Comparison of ENCODE assay signal across 12 mouse cellular contexts in genomic region chr2:71670228-71670790, GRCm38 (mm10).
DNase-seq lines count a peak whose midpoint lies in the region; ATAC-seq and TF ChIP-seq lines count a peak whose summit lies in the region.
"Had no signal": no experiment of that assay in that cellular context is flagged by ENCODE, and none has a peak within 500 bp of the region (broad histone marks: within the 10 kb centered on the region; RNA-seq: fewer than 3 reads in every experiment).

No protein-coding gene starts in this region.

- WGBS in forebrain, embryonic 10.5 days: 87% methylated on average over 6 of the region's 6 CpGs
- WGBS in forebrain, embryonic 11.5 days: 90% methylated on average over 6 of the region's 6 CpGs
- 70% methylated on average over 6 of the region's 6 CpGs for WGBS in liver, adult 2 months
- 65% methylated on average over 6 of the region's 6 CpGs for WGBS in heart, embryonic 16.5 days
- WGBS in stomach, embryonic 14.5 days: 90% methylated on average over 6 of the region's 6 CpGs

- no peak overlapping the region for H3K4me3 ChIP-seq in forebrain, embryonic 10.5 days
- no peak overlapping the region for H3K4me3 ChIP-seq in forebrain, embryonic 11.5 days (ENCODE audit: low read depth, low read length)
- H3K4me3 ChIP-seq in liver, adult 2 months (ENCODE audit: insufficient read depth, low read depth, low read length): no peak overlapping the region
- H3K4me3 ChIP-seq in heart, embryonic 16.5 days (ENCODE audit: low read length): no peak overlapping the region
- no peak overlapping the region for H3K4me3 ChIP-seq in stomach, embryonic 14.5 days (ENCODE audit: low read depth, low read length)
- H3K4me3 ChIP-seq: limb, embryonic 10.5 days had no signal

- TF ChIP-seq POLR2A in liver, adult 2 months (IDR thresholded peaks at IDR 0.05; ENCODE audit: extremely low read depth, insufficient read depth, low read length): no peak

- no peaks in the 10 kb centered on the region for H3K27me3 ChIP-seq in forebrain, embryonic 10.5 days (ENCODE audit: poor library complexity, severe bottlenecking)
- no peaks in the 10 kb centered on the region for H3K27me3 ChIP-seq in forebrain, embryonic 11.5 days (ENCODE audit: control insufficient read depth, insufficient read depth, low read length)
- H3K27me3 ChIP-seq in liver, adult 2 months (ENCODE audit: control insufficient read depth, insufficient read depth, low read length): no peaks in the 10 kb centered on the region
- H3K27me3 ChIP-seq in heart, embryonic 16.5 days (ENCODE audit: control insufficient read depth, insufficient read depth, low read length): no peaks in the 10 kb centered on the region
- no peaks in the 10 kb centered on the region for H3K27me3 ChIP-seq in stomach, embryonic 14.5 days (ENCODE audit: control insufficient read depth, insufficient read depth, low read length)

- TF ChIP-seq CTCF in liver, adult 2 months (IDR thresholded peaks at IDR 0.05; ENCODE audit: low read depth, low read length): no peak

- no peak overlapping the region for H3K9ac ChIP-seq in forebrain, embryonic 11.5 days (ENCODE audit: low read length)
- no peak overlapping the region for H3K9ac ChIP-seq in liver, adult 2 months (ENCODE audit: low read depth, low read length)
- H3K9ac ChIP-seq in heart, embryonic 16.5 days (ENCODE audit: low read length): no peak overlapping the region
- H3K9ac ChIP-seq in stomach, embryonic 14.5 days (replicated peaks; ENCODE audit: low read depth, low read length): no peak overlapping the region

- H3K27ac ChIP-seq in forebrain, embryonic 10.5 days: 0 out of 2 replicates have a peak overlapping the region, but pooled peaks have one; percentile 44
- H3K27ac ChIP-seq in forebrain, embryonic 11.5 days (ENCODE audit: low read depth, low read length): no peak overlapping the region
- H3K27ac ChIP-seq in liver, adult 2 months (replicated peaks; ENCODE audit: insufficient read depth, low read depth, low read length): peak overlapping the region; percentile 29
- H3K27ac ChIP-seq in heart, embryonic 16.5 days (ENCODE audit: low read length): peak overlapping the region; percentile 89
- H3K27ac ChIP-seq in stomach, embryonic 14.5 days (ENCODE audit: low read length): 0 out of 2 replicates have a peak overlapping the region, but pooled peaks have one; percentile 21
- H3K27ac ChIP-seq: limb, embryonic 10.5 days had no signal

- no peaks in the 10 kb centered on the region for H3K79me2 ChIP-seq in liver, adult 2 months (ENCODE audit: control insufficient read depth, insufficient read depth, low read length)

- no peaks in the 10 kb centered on the region for H3K36me3 ChIP-seq in forebrain, embryonic 10.5 days (replicated peaks)
- no peaks in the 10 kb centered on the region for H3K36me3 ChIP-seq in forebrain, embryonic 11.5 days (ENCODE audit: control insufficient read depth, insufficient read depth, low read length)
- H3K36me3 ChIP-seq in liver, adult 2 months (ENCODE audit: control insufficient read depth, insufficient read depth, low read length): no peaks in the 10 kb centered on the region
- no peaks in the 10 kb centered on the region for H3K36me3 ChIP-seq in heart, embryonic 16.5 days (ENCODE audit: control insufficient read depth, insufficient read depth)
- H3K36me3 ChIP-seq in stomach, embryonic 14.5 days (ENCODE audit: control insufficient read depth, insufficient read depth, low read length): no peaks in the 10 kb centered on the region
- H3K36me3 ChIP-seq: limb, embryonic 10.5 days had no signal

- H3K9me3 ChIP-seq in forebrain, embryonic 10.5 days: no peaks in the 10 kb centered on the region
- no peaks in the 10 kb centered on the region for H3K9me3 ChIP-seq in forebrain, embryonic 11.5 days (ENCODE audit: control insufficient read depth, low read length)
- no peaks in the 10 kb centered on the region for H3K9me3 ChIP-seq in heart, embryonic 16.5 days (replicated peaks; ENCODE audit: control insufficient read depth, low read length)
- H3K9me3 ChIP-seq in stomach, embryonic 14.5 days (ENCODE audit: control insufficient read depth, low read depth, low read length): no peaks in the 10 kb centered on the region
- H3K9me3 ChIP-seq: limb, embryonic 10.5 days had no signal

- ATAC-seq in forebrain, embryonic 11.5 days (replicated peaks; ENCODE audit: low FRiP score): no peak
- ATAC-seq in heart, embryonic 16.5 days (replicated peaks; ENCODE audit: extremely low read depth, insufficient read depth, low FRiP score): no peak
- no peak for ATAC-seq in stomach, embryonic 14.5 days (ENCODE audit: insufficient number of reproducible peaks, insufficient read depth, low FRiP score, low read depth)
- ATAC-seq: hindbrain, embryonic 16.5 days had no signal

- no peak overlapping the region for H3K4me2 ChIP-seq in forebrain, embryonic 11.5 days (ENCODE audit: low read depth, low read length, severe bottlenecking)
- H3K4me2 ChIP-seq in heart, embryonic 16.5 days (ENCODE audit: low read depth, low read length): no peak overlapping the region
- no peak overlapping the region for H3K4me2 ChIP-seq in stomach, embryonic 14.5 days (replicated peaks; ENCODE audit: low read depth, low read length)

- DNase-seq in forebrain, embryonic 10.5 days (ENCODE audit: extremely low spot score, low spot score): no peak
- no peak for DNase-seq in forebrain, embryonic 11.5 days (ENCODE audit: low spot score)
- DNase-seq in liver, adult 2 months (ENCODE audit: extremely low read depth, low read depth, low spot score): no peak
- no peak for DNase-seq in liver
- no peak for DNase-seq in adrenal gland, adult 18-20 months (ENCODE audit: low spot score in 2 of 2)
- no peak for DNase-seq in cerebellum, adult 9-11 months
- DNase-seq: cerebellum, postnatal 14 days; retina, postnatal 1 day had no signal

- H3K4me1 ChIP-seq in forebrain, embryonic 10.5 days: peaks cover 20% of the 10 kb centered on the region
- H3K4me1 ChIP-seq in forebrain, embryonic 11.5 days (replicated peaks; ENCODE audit: control insufficient read depth, insufficient read depth, low read length): no peaks in the 10 kb centered on the region
- H3K4me1 ChIP-seq in liver, adult 2 months (ENCODE audit: control insufficient read depth, insufficient read depth, low read length): no peaks in the 10 kb centered on the region
- H3K4me1 ChIP-seq in heart, embryonic 16.5 days (ENCODE audit: control insufficient read depth, insufficient read depth, low read length): peaks cover 25% of the 10 kb centered on the region
- no peaks in the 10 kb centered on the region for H3K4me1 ChIP-seq in stomach, embryonic 14.5 days (ENCODE audit: control insufficient read depth, insufficient read depth, low read length)
